Mouse (Mus musculus): ENCODE data around the gene Vmn1r71. TPM values are rescaled to one million over a fixed set of nuclear protein-coding genes. Genes with fewer than 3 reads are reported as not detected.
"Not testable (repeated sequence)": the region's sequence is repeated elsewhere in the genome, so short reads cannot be mapped to it uniquely, and the experiment has no call there.

The Vmn1r71 gene
- not detected for total RNA-seq (2022)

- DNase-seq (ENCODE audit: low spot score in 2 of 2): no peak
These were observed at the start of gene Vmn1r71 for GRCm38 (mm10) chr7:10754264-10754663. TSS of gene Vmn1r71 (minus strand) at chr7:10754364.

- not testable (repeated sequence) for DNase-seq (ENCODE audit: low spot score in 2 of 2)
These were observed 3.4 kb upstream of the Vmn1r71 start for GRCm38 (mm10) chr7:10757551-10757950.

Other genes starting within 250 kb of the Vmn1r71 start
- not detected for gene Vmn1r68, start 195.9 kb downstream of the Vmn1r71 start, total RNA-seq (2022)
- gene Vmn1r69, start 140.7 kb downstream of the Vmn1r71 start, total RNA-seq (2022): not detected
- not detected for gene Vmn1r70, start 122.8 kb downstream of the Vmn1r71 start, total RNA-seq (2022)
- gene Nlrp4b, start 66.6 kb downstream of the Vmn1r71 start, total RNA-seq (2022): not detected
- not detected for gene Zscan4b, start 150.7 kb upstream of the Vmn1r71 start, total RNA-seq (2022)

Measured in layer of hippocampus, adult 8-10 months (tissue).